ENCODE assay signal across 34 mouse cellular contexts in the genomic region with DNA sequence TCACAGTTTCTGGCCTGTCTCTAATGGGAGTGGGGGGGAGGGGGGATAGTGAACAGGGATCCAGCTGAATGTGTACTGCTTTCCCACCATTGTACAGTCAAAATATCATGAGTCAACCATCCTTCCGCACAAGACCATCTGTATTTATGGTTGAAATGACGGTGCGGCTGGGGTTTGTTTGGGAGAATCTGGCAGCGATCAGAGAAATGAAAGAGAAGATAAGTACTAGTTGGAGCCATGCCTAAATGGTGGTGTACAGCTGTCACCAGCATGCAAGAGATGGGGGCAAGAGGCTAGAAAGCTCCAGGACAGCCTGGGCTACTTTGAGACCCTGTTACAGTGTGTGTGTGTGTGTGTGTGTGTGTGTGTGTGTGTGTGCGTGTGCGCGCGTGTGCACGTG. TPM values are rescaled to one million over a fixed set of nuclear protein-coding genes. Genes with fewer than 3 reads are reported as not detected.
DNase-seq lines count a peak whose midpoint lies in the region; ATAC-seq lines count a peak whose summit lies in the region.
"Had no signal": no experiment of that assay in that cellular context is flagged by ENCODE, and none has a peak within 500 bp of the region (broad histone marks: within the 10 kb centered on the region; RNA-seq: fewer than 3 reads in every experiment).

No protein-coding gene starts in this region.

- no peaks in the 10 kb centered on the region for H3K4me1 ChIP-seq in forebrain, embryonic 14.5 days (ENCODE audit: control insufficient read depth, insufficient read depth, low read length)
- H3K4me1 ChIP-seq in forebrain, embryonic 11.5 days (replicated peaks; ENCODE audit: control insufficient read depth, insufficient read depth, low read length), result no peaks in the 10 kb centered on the region
- H3K4me1 ChIP-seq: embryonic facial prominence, embryonic 12.5 days; hindbrain, embryonic 15.5 days; limb, embryonic 15.5 days; lung, embryonic 15.5 days; midbrain, embryonic 15.5 days; neural tube, embryonic 13.5 days had no signal

- WGBS in forebrain, embryonic 14.5 days, result 82% methylated on average over 9 of the region's 9 CpGs
- 94% methylated on average over 9 of the region's 9 CpGs for WGBS in forebrain, embryonic 11.5 days

- no peaks in the 10 kb centered on the region for H3K36me3 ChIP-seq in forebrain, embryonic 14.5 days (ENCODE audit: control insufficient read depth, insufficient read depth, low read length)
- H3K36me3 ChIP-seq in forebrain, embryonic 11.5 days (ENCODE audit: control insufficient read depth, insufficient read depth, low read length), result no peaks in the 10 kb centered on the region
- H3K36me3 ChIP-seq: embryonic facial prominence, embryonic 12.5 days; hindbrain, embryonic 15.5 days; limb, embryonic 15.5 days; lung, embryonic 15.5 days; midbrain, embryonic 15.5 days; neural tube, embryonic 13.5 days had no signal

- H3K9me3 ChIP-seq in forebrain, embryonic 14.5 days (replicated peaks; ENCODE audit: control insufficient read depth, low read length), result no peaks in the 10 kb centered on the region
- H3K9me3 ChIP-seq in forebrain, embryonic 11.5 days (ENCODE audit: control insufficient read depth, low read length), result no peaks in the 10 kb centered on the region
- H3K9me3 ChIP-seq: embryonic facial prominence, embryonic 12.5 days; hindbrain, embryonic 15.5 days; limb, embryonic 15.5 days; lung, embryonic 15.5 days; midbrain, embryonic 15.5 days; neural tube, embryonic 13.5 days had no signal

- no peak overlapping the region for H3K4me3 ChIP-seq in forebrain, embryonic 14.5 days (ENCODE audit: low read depth, low read length)
- H3K4me3 ChIP-seq in forebrain, embryonic 11.5 days (ENCODE audit: low read depth, low read length), result no peak overlapping the region
- H3K4me3 ChIP-seq: embryonic facial prominence, embryonic 12.5 days; erythroblast, embryonic 14.5 days; hindbrain, embryonic 15.5 days; left cerebral cortex, adult 2 months; limb, embryonic 15.5 days; lung, embryonic 15.5 days; midbrain, embryonic 15.5 days; neural tube, embryonic 13.5 days had no signal

- no peak overlapping the region for H3K27ac ChIP-seq in forebrain, embryonic 14.5 days (ENCODE audit: low read depth, low read length)
- no peak overlapping the region for H3K27ac ChIP-seq in forebrain, embryonic 11.5 days (ENCODE audit: low read depth, low read length)
- H3K27ac ChIP-seq: embryonic facial prominence, embryonic 12.5 days; hindbrain, embryonic 15.5 days; left cerebral cortex, adult 2 months; limb, embryonic 15.5 days; liver, embryonic 14.5 days; lung, embryonic 15.5 days; midbrain, embryonic 15.5 days; neural tube, embryonic 13.5 days had no signal

- H3K4me2 ChIP-seq in forebrain, embryonic 14.5 days (ENCODE audit: low read length), result no peak overlapping the region
- H3K4me2 ChIP-seq in forebrain, embryonic 11.5 days (ENCODE audit: low read depth, low read length, severe bottlenecking), result no peak overlapping the region
- H3K4me2 ChIP-seq: embryonic facial prominence, embryonic 12.5 days; hindbrain, embryonic 15.5 days; limb, embryonic 15.5 days; lung, embryonic 15.5 days; midbrain, embryonic 15.5 days; neural tube, embryonic 13.5 days had no signal

- DNase-seq in forebrain, embryonic 14.5 days (ENCODE audit: low spot score), result peak; percentile 67
- no peak for DNase-seq in forebrain, embryonic 11.5 days (ENCODE audit: low spot score)
- DNase-seq in 3T3-L1 (ENCODE audit: low read depth, low spot score) (peak; percentile 35), MN1 (ENCODE audit: low spot score) (peak; percentile 41)
- DNase-seq in layer of hippocampus, adult 8-10 months (ENCODE audit: low spot score in 2 of 2), result peak; percentile 72 to 79
- no peak for DNase-seq in kidney, postnatal 36 days
- DNase-seq: adrenal gland, postnatal 25 days; B cell, adult 2 months; cerebellum, adult 11-12 months; cerebellum, postnatal 14 days; heart, postnatal 4 days; kidney, adult 9 months; kidney, postnatal 14 days; lung, postnatal 4 days; retina, postnatal 1 day; right cerebral cortex, postnatal 25 days; thymus, postnatal 14 days had no signal

- no peaks in the 10 kb centered on the region for H3K27me3 ChIP-seq in forebrain, embryonic 14.5 days (replicated peaks; ENCODE audit: control insufficient read depth, insufficient read depth, low read length)
- no peaks in the 10 kb centered on the region for H3K27me3 ChIP-seq in forebrain, embryonic 11.5 days (ENCODE audit: control insufficient read depth, insufficient read depth, low read length)
- H3K27me3 ChIP-seq: hindbrain, embryonic 15.5 days; limb, embryonic 15.5 days; lung, embryonic 15.5 days; midbrain, embryonic 15.5 days; neural tube, embryonic 13.5 days had no signal

- no peak overlapping the region for H3K9ac ChIP-seq in forebrain, embryonic 14.5 days (ENCODE audit: low read length)
- no peak overlapping the region for H3K9ac ChIP-seq in forebrain, embryonic 11.5 days (ENCODE audit: low read length)
- H3K9ac ChIP-seq: embryonic facial prominence, embryonic 12.5 days; hindbrain, embryonic 15.5 days; limb, embryonic 15.5 days; liver, embryonic 14.5 days; lung, embryonic 15.5 days; midbrain, embryonic 15.5 days; neural tube, embryonic 13.5 days had no signal

- peak; percentile 74; the same call in 1 of the 2 replicates for ATAC-seq in forebrain, embryonic 14.5 days
- no peak for ATAC-seq in forebrain, embryonic 11.5 days (replicated peaks; ENCODE audit: low FRiP score)
- ATAC-seq in inflammation-experienced regulatory T-cells, adult 6 months, result no peak
- ATAC-seq: intestine, embryonic 16.5 days; midbrain, embryonic 15.5 days had no signal

RNA-seq across cellular contexts. Expression of gene Nanos2, which starts 8.8 kb away (rescaled TPM):
- polyA plus RNA-seq in forebrain, embryonic 14.5 days (2014; fragmentation: Nextera tagmentation; extraction: Ambion mirVana), result 0.18 and 0.49 TPM in 2 replicates
- polyA plus RNA-seq in forebrain, embryonic 11.5 days (2014; fragmentation: Nextera tagmentation; extraction: Ambion mirVana), result not detected in 2 replicates
- total RNA-seq in layer of hippocampus, adult 8-10 months (2022), result 1 to 10 TPM in 1 of 4 experiments, under 1 TPM in 2, not detected in 1; 0.60 to 1.5 (median 0.91) TPM
- polyA plus RNA-seq in inflammation-experienced regulatory T-cells, adult 6 months (2017; shearing (Covaris generic)), result not detected
- total RNA-seq: adrenal gland, postnatal 25 days; gastrocnemius, adult 8-10 months; megakaryocyte-erythroid progenitor cell, adult 5-6 weeks had no signal
- polyA plus RNA-seq: embryonic facial prominence, embryonic 12.5 days; erythroblast, embryonic 14.5 days; gonadal fat pad, adult 2 months; heart, embryonic 16.5 days; intestine, embryonic 16.5 days; limb, embryonic 15.5 days; liver, embryonic 14.5 days; lung, embryonic 15.5 days; spleen, adult 2 months had no signal

RNA-seq across cellular contexts. Expression of gene Mypop, which starts 12.7 kb away (rescaled TPM):
- 3.6 and 3.9 TPM in 2 replicates for polyA plus RNA-seq in forebrain, embryonic 14.5 days (2014; fragmentation: Nextera tagmentation; extraction: Ambion mirVana)
- 4.6 and 4.7 TPM in 2 replicates for polyA plus RNA-seq in forebrain, embryonic 11.5 days (2014; fragmentation: Nextera tagmentation; extraction: Ambion mirVana)
- 10 to 100 TPM; 42.4 to 49.6 (median 45.8) TPM for total RNA-seq in layer of hippocampus, adult 8-10 months (2022)
- 1 to 10 TPM; 2.1 to 2.7 (median 2.6) TPM for polyA plus RNA-seq in inflammation-experienced regulatory T-cells, adult 6 months (2017; shearing (Covaris generic))

RNA-seq across cellular contexts. Expression of gene Irf2bp1, which starts 25.5 kb away (rescaled TPM):
- 25.9 and 33.3 TPM in 2 replicates for polyA plus RNA-seq in forebrain, embryonic 14.5 days (2014; fragmentation: Nextera tagmentation; extraction: Ambion mirVana)
- polyA plus RNA-seq in forebrain, embryonic 11.5 days (2014; fragmentation: Nextera tagmentation; extraction: Ambion mirVana), result 31.6 and 39.4 TPM in 2 replicates
- total RNA-seq in layer of hippocampus, adult 8-10 months (2022), result 10 to 100 TPM; 47.6 to 49.2 (median 47.9) TPM
- polyA plus RNA-seq in inflammation-experienced regulatory T-cells, adult 6 months (2017; shearing (Covaris generic)), result 1 to 10 TPM; 1.1 to 2.6 (median 1.9) TPM

RNA-seq across cellular contexts. Expression of gene Foxa3, which starts 45.0 kb away (rescaled TPM):
- polyA plus RNA-seq in forebrain, embryonic 14.5 days (2014; fragmentation: Nextera tagmentation; extraction: Ambion mirVana), result not detected in 2 replicates
- not detected in 2 replicates for polyA plus RNA-seq in forebrain, embryonic 11.5 days (2014; fragmentation: Nextera tagmentation; extraction: Ambion mirVana)
- not detected for total RNA-seq in layer of hippocampus, adult 8-10 months (2022)
- polyA plus RNA-seq in inflammation-experienced regulatory T-cells, adult 6 months (2017; shearing (Covaris generic)), result not detected
- total RNA-seq: adrenal gland, postnatal 25 days; gastrocnemius, adult 8-10 months; heart, postnatal 4 days; left cerebral cortex, adult 2 months; left cerebral cortex, postnatal 36 days; megakaryocyte-erythroid progenitor cell, adult 5-6 weeks had no signal
- polyA plus RNA-seq: hindbrain, embryonic 15.5 days; midbrain, embryonic 15.5 days had no signal

RNA-seq across cellular contexts. Expression of gene Sympk, which starts 45.8 kb away (rescaled TPM):
- 19.1 and 22.7 TPM in 2 replicates for polyA plus RNA-seq in forebrain, embryonic 14.5 days (2014; fragmentation: Nextera tagmentation; extraction: Ambion mirVana)
- polyA plus RNA-seq in forebrain, embryonic 11.5 days (2014; fragmentation: Nextera tagmentation; extraction: Ambion mirVana), result 31.0 and 39.7 TPM in 2 replicates
- 100 to 1,000 TPM; 100 to 113 (median 109) TPM for total RNA-seq in layer of hippocampus, adult 8-10 months (2022)
- 10 to 100 TPM in 1 of 3 experiments, 1 to 10 TPM in 2; 8.2 to 12.2 (median 9.2) TPM for polyA plus RNA-seq in inflammation-experienced regulatory T-cells, adult 6 months (2017; shearing (Covaris generic))

Comparison
In these comparisons a context has a peak if more than half of its experiments do, and no peak if none do; other contexts are left out.
1. DNase-seq: peak in forebrain, embryonic 14.5 days (single experiment), 3T3-L1 (single experiment), MN1 (single experiment) and layer of hippocampus, adult 8-10 months (2 of 2); none in forebrain, embryonic 11.5 days (single experiment) and kidney, postnatal 36 days (0 of 2).